Mouse (Mus musculus): ENCODE data around the gene Fah. TPM values are rescaled to one million over a fixed set of nuclear protein-coding genes. Genes with fewer than 3 reads are reported as not detected.

The Fah gene
- total RNA-seq, 2 experiments from 2014 or later: 20.7 to 21.0 TPM

GRCm38 (mm10) chr7:84612445-84612844 is 5.9 kb upstream of the Fah start:
- TF ChIP-seq CTCF (conservative IDR thresholded peaks at IDR 0.05): no peak
- H3K4me3 ChIP-seq: no peak overlapping the region
- H3K27ac ChIP-seq: no peak overlapping the region
- DNase-seq (ENCODE audit: low spot score in 2 of 2): no peak

DNA sequence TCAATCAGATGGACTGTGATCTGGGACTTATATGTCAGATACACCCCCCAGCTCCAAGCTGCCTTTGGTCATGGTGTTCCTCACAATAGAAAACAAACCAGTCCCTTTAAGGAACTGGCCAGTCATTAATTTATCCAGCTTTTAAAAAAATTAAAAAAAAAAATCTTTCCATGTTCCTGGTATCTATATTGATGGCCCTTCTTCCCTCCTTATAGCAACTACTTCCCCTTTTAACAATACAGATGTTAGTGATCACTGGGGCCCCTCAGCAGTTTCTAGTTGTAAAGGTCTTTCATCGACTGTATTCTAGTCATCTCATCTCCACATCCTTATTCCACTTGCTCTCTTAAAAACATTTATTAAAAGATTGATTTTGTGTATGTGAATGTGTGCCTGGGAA is 5.1 kb upstream of the Fah start:
- no peak for DNase-seq (ENCODE audit: low spot score in 2 of 2)
- Histone ChIP-seq H3K4me3 (no peak overlapping the region), H3K27ac (no peak overlapping the region)
- no peak for TF ChIP-seq CTCF (conservative IDR thresholded peaks at IDR 0.05)

DNA sequence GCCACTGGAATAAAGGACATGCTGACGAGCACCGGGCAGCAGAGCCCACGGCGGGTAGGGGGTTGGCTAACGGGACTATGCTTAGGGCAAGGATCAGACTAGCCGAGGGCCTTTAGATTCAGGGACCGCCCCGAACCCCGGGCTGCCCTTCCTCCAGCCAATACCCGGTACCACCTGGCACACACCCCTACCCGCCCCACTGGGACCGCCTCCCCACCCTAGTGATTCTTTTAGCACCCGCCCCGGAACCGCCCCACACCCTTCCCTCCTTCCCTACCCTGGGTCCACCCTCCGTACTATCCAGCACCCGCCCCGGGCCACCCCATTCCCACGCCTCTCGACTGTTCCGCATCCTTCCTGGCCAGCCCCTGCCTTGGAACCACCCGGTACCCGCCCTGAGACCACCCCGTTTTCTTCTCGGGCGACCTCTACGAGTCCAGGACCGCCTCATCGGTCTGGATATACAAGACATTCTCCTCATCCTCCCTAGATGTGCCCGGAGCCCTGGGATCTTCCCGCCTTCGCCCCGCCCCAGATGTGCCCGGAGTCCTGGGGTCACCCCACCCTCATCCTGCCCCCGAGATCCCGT is 724 bp downstream of the Fah start:
- Histone ChIP-seq H3K4me3 (peak overlapping the region; percentile 80), H3K27ac (peak overlapping the region; percentile 86)
- peak; percentile 83 to 84 for DNase-seq (ENCODE audit: low spot score in 2 of 2)
- no peak for TF ChIP-seq CTCF (conservative IDR thresholded peaks at IDR 0.05)

GRCm38 (mm10) chr7:84605033-84605687 is 1.4 kb downstream of the Fah start:
- H3K27ac ChIP-seq: peak overlapping the region; percentile 86
- DNase-seq (ENCODE audit: low spot score in 2 of 2): no peak

GRCm38 (mm10) chr7:84604501-84604900 is 2.0 kb downstream of the Fah start:
- Histone ChIP-seq H3K4me3 (peak overlapping the region; percentile 80), H3K27ac (0 out of 2 replicates have a peak overlapping the region, but pooled peaks have one; percentile 86)
- no peak for DNase-seq (ENCODE audit: low spot score in 2 of 2)
- TF ChIP-seq CTCF (conservative IDR thresholded peaks at IDR 0.05): no peak

More at GRCm38 (mm10) chr7:84605033-84605687, 1.4 kb downstream of the Fah start:
- peak overlapping the region; percentile 80 for H3K4me3 ChIP-seq
- no peak for TF ChIP-seq CTCF (conservative IDR thresholded peaks at IDR 0.05)

DNA sequence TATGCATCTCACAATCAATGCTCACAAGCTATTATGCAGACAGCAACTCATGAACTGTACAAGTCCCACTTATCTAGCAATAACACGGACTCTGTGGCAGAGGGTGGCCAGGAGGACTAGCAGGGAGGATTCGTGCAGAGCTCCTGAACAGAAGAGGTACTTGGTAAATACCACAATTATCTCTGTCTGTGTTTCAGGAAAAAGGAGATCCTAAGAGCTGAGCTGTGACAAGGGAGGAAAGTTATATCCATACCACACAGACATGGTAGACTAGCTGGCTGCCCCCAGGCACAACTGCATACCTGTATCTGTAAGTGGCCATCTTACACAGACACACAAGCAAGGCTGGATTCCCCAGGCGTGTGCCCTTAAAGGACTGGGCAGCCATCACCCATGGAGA is 5.2 kb downstream of the Fah start:
- Histone ChIP-seq H3K4me3 (no peak overlapping the region), H3K27ac (no peak overlapping the region)
- TF ChIP-seq CTCF (conservative IDR thresholded peaks at IDR 0.05): no peak
- DNase-seq (ENCODE audit: low spot score in 2 of 2): no peak

DNA sequence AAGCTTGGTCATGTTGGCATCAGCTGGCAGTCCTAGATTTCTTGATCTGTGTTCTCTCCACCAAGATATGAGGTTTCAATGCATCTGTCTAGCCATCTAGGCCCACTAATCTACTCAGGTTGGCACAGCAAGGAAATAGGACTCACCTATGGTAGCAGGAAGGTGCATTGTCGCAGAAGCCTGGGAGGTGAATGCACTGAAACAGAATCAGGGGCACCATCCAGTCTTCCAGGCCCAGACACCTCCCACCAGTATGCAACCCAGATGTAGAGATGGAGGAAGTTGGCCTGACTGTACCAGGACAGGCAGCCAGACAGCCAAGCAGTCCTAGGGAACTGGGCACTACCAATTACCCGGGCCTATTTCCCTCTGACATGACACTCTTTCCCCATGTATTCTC is 5.9 kb downstream of the Fah start:
- Histone ChIP-seq H3K27ac (no peak overlapping the region), H3K4me3 (no peak overlapping the region)
- TF ChIP-seq CTCF (conservative IDR thresholded peaks at IDR 0.05): no peak
- DNase-seq (ENCODE audit: low spot score in 2 of 2): no peak

- H3K4me3 ChIP-seq: no peak overlapping the region
- no peak for TF ChIP-seq CTCF (conservative IDR thresholded peaks at IDR 0.05)
Measured at GRCm38 (mm10) chr7:84596633-84597032, 9.9 kb downstream of the Fah start.

DNA sequence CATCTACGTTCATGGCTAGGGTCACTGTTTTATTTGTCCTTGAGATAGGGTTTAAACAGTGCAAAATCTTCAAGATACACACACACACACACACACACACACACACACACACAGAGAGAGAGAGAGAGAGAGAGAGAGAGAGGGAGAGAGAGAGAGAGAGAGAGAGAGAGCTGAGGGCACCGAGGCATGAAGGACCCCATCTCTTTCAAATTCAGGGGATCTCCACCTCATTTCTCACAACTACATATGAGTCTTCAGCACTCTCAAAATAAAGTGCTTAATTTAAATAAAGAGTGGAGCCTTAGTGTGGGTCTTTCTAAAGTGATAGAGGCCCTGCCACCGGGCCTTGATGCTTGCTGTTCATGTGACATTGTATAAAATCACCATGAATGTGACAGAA is 10.5 kb downstream of the Fah start:
- DNase-seq (ENCODE audit: low spot score in 2 of 2): no peak
- no peak overlapping the region for H3K27ac ChIP-seq
- H3K4me3 ChIP-seq: no peak overlapping the region
- no peak for TF ChIP-seq CTCF (conservative IDR thresholded peaks at IDR 0.05)

More at GRCm38 (mm10) chr7:84596633-84597032, 9.9 kb downstream of the Fah start:
- no peak overlapping the region for H3K27ac ChIP-seq
- no peak for DNase-seq (ENCODE audit: low spot score in 2 of 2)

GRCm38 (mm10) chr7:84594917-84595303 is 11.6 kb downstream of the Fah start:
- no peak overlapping the region for H3K4me3 ChIP-seq
- DNase-seq (ENCODE audit: low spot score in 2 of 2): no peak
- TF ChIP-seq CTCF (conservative IDR thresholded peaks at IDR 0.05): no peak
- H3K27ac ChIP-seq: no peak overlapping the region

DNA sequence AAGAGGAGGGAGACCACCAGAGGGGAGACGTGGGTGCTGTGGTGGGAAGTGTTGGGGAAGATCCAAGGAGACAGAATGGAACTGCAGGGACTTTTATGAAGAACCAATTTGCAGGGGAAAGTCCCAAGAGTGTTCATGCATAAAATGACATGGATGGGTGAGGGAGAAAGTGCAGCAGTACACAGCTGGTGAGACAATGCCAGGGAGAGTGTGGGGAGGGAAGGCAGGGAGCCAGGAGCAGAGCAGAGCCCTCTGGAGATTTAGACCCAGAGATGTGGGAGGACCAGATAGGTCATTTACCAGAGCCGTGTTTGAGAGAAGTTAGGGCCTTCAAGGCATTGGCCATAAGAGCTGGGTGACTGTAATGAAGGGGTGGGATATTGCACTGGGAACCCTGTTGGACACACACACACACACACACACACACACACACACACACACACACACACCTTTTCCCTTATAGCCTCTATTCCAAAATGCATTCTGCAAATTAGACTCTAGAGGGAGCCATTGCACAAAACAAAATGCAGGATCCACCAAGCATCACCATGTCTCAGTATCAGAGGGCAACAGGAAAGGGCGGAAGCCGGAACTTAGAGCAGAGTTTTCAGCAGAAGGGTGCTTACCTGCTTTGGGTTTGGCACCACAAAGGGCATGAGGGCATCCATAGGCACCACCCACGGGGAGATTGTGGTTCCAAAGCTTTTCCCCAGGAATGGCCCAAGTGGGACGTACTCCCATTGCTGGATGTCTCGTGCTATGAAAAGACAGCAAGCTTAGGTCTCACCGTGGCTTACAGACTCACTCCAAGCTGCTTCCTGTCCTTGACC is 12.2 kb downstream of the Fah start:
- H3K4me3 ChIP-seq: no peak overlapping the region
- no peak overlapping the region for H3K27ac ChIP-seq
- peak in 1 of 2 experiments; percentile 61 for DNase-seq (ENCODE audit: low spot score in 2 of 2)
- TF ChIP-seq CTCF (conservative IDR thresholded peaks at IDR 0.05): peak; percentile 68

GRCm38 (mm10) chr7:84591347-84591746 is 15.2 kb downstream of the Fah start:
- Histone ChIP-seq H3K27ac (no peak overlapping the region), H3K4me3 (no peak overlapping the region)
- no peak for DNase-seq (ENCODE audit: low spot score in 2 of 2)
- TF ChIP-seq CTCF (conservative IDR thresholded peaks at IDR 0.05): no peak

GRCm38 (mm10) chr7:84590622-84591021 is 15.9 kb downstream of the Fah start:
- no peak for TF ChIP-seq CTCF (conservative IDR thresholded peaks at IDR 0.05)
- H3K27ac ChIP-seq: no peak overlapping the region
- DNase-seq (ENCODE audit: low spot score in 2 of 2): no peak
- H3K4me3 ChIP-seq: no peak overlapping the region
